Mouse (Mus musculus): ENCODE data around the gene Ecm2. TPM values are rescaled to one million over a fixed set of nuclear protein-coding genes. Genes with fewer than 3 reads are reported as not detected.
A peak's percentile ranks its signal among the peaks of the same experiment; 100 is the strongest.

Ecm2 gene
- 0.40 and 0.47 TPM in 2 replicates for polyA plus RNA-seq (2016; fragmentation: Nextera tagmentation; extraction: Ambion mirVana)

DNA sequence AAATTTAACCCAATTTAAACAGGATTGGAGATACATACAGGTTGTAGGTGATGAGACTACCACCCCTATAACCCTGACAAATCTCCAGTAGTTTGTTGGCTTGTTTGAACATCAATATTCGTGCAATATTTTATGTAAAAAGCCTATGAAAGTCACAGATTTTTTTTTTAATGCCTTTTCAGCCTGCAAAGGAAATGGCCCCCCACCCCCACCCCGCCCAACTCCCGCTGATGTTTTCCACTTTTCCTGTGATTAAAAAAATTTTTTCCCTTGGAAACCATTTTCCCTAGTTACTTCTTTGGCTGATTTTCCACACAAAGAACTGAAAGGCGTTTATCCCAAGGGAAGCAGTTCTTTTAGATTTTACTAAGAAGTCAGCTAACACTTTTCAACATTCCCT is at the start of gene Ecm2:
Ecm2 (plus strand) TSS at position 301 of the 400 bp plus-strand sequence.
- Histone ChIP-seq H3K9me3 (no peaks in the 10 kb centered on the region), H3K4me1 (peaks cover 5% of the 10 kb centered on the region; the same call in 1 of the 2 replicates), H3K27me3 (replicated peaks; ENCODE audit: low read depth, poor library complexity, severe bottlenecking) (no peaks in the 10 kb centered on the region), H3K4me3 (no peak within 1 kb of the TSS), H3K36me3 (replicated peaks) (no peaks in the 10 kb centered on the region), H3K27ac (replicated peaks) (no peak within 1 kb of the TSS)
- WGBS, result 74% methylated on average over 4 of the region's 4 CpGs
- no peak for DNase-seq (ENCODE audit: low spot score)

DNA sequence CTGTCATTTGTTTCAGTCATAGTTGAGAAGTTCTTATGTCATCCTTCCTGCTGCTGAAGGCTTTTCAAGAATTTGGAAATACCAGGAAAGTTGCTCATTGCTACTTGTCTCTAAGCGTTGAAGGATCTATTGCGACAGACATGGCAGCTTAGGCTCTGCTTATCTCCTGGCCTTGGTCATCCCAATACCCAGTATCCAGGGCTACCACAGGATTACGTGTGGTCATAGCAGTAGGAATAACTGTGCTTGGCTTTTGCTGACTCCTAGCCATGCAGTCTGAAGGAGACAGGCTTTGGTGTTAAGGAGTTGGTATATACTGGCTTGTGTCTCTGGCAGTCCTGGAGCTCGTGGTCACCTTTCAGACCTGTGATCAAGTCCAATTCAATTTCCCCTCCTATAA is 44.3 kb upstream of the Ecm2 start:
- Histone ChIP-seq H3K27me3 (replicated peaks; ENCODE audit: low read depth, poor library complexity, severe bottlenecking) (no peaks in the 10 kb centered on the region), H3K36me3 (replicated peaks) (peaks cover 76% of the 10 kb centered on the region), H3K4me3 (no peak overlapping the region), H3K27ac (replicated peaks) (no peak overlapping the region), H3K9me3 (no peaks in the 10 kb centered on the region), H3K4me1 (no peaks in the 10 kb centered on the region)
- no peak for DNase-seq (ENCODE audit: low spot score)
- 88% methylated on average over 4 of the region's 4 CpGs for WGBS

DNA sequence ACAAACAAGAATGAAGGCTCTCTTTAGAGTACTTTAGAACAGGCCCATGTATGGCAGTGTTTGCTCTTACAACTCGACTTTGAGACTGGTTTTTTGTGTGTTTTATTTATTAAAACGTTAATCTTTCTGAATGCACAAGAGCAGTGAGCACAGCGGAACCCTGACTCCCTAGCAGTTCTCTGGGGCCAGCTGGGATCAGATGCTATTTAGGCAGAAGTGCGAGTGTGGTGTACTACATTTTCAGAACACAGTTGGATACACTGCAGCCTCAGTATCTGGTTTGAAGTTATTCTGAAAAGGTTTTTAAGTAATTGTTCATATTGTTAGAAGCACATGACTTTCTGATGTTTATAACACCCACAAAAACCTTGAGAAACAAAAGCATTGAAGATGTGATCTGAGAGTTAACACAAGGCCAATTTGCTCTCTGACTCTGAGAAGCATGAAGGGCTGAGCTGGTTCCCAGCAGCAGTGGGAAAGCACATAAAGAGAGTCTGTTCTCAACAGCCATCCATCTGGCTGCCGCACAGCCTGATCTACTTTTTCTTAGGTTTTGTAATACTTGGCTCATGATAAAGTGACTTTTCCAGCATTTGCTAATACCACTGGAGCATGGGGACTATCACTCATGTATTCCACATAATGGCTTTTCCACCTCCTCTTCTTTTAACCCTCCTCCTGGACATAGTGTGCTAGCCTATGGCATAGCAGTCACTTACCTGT is 43.8 kb upstream of the Ecm2 start:
- 87% methylated on average over 5 of the region's 5 CpGs for WGBS
- no peaks in the 10 kb centered on the region for H3K4me1 ChIP-seq
- H3K27me3 ChIP-seq (replicated peaks; ENCODE audit: low read depth, poor library complexity, severe bottlenecking), result no peaks in the 10 kb centered on the region
- H3K9me3 ChIP-seq, result no peaks in the 10 kb centered on the region
- no peak for DNase-seq (ENCODE audit: low spot score)
- H3K4me3 ChIP-seq, result no peak overlapping the region
- H3K36me3 ChIP-seq (replicated peaks), result peaks cover 79% of the 10 kb centered on the region
- H3K27ac ChIP-seq (replicated peaks), result no peak overlapping the region

DNA sequence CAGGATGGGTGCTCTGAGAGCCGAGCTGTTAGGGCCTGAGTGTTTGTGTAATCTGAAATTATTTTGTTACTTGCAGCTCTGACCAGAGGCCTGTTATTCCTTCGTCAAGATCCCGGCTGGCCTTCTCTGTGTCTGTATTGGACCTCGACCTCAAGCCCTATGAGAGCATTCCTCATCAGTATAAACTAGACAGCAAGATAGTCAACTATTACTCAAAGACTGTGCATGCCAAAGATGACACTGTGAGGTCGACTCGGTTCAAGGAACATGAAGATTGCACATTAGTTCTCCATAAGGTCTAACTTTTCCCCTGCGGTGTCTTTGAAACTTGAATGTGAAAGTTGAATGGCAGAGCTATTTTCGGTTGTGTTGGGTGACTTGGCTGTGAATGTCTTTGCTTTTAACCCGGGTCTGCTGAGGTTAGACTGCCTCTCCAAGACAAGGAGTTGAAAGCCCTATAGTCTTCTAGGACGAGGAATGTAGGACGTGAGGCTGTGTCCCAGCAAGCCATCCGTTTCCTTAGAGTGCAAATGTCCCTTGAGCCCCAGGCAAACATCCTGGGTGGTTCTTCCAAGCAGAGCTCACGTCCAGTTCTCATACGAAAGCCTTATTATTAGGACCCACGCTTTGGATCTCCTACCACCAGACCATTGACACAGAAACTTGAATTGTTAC is 43.0 kb upstream of the Ecm2 start:
- WGBS, result 88% methylated on average over 15 of the region's 15 CpGs
- no peak overlapping the region for H3K4me3 ChIP-seq
- H3K27ac ChIP-seq (replicated peaks), result no peak overlapping the region
- peaks cover 79% of the 10 kb centered on the region for H3K36me3 ChIP-seq (replicated peaks)
- H3K27me3 ChIP-seq (replicated peaks; ENCODE audit: low read depth, poor library complexity, severe bottlenecking), result no peaks in the 10 kb centered on the region
- peaks cover 5% of the 10 kb centered on the region for H3K4me1 ChIP-seq
- no peaks in the 10 kb centered on the region for H3K9me3 ChIP-seq
- DNase-seq (ENCODE audit: low spot score), result no peak

DNA sequence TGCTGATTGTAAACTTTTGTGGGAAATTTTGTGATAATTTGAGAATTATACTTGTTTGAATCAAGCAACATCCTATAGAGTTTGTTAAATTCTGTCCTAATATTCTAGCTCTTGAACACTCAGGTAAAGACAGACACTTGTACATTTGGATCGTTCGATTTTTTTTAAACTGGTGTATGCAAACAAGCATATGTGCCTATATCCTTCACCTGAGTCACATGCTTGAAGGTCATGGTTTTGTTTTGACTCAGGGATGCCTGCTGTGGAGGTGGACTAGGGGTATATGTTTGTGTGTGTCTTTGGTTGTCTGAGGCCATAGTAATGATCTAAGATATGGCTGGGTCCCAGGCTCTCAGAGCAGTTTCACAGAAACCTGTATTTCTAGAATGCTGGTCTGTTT is 41.7 kb upstream of the Ecm2 start:
- Histone ChIP-seq H3K4me1 (peaks cover 16% of the 10 kb centered on the region), H3K27ac (replicated peaks) (no peak overlapping the region), H3K9me3 (no peaks in the 10 kb centered on the region), H3K4me3 (no peak overlapping the region), H3K36me3 (replicated peaks) (peaks cover 72% of the 10 kb centered on the region), H3K27me3 (replicated peaks; ENCODE audit: low read depth, poor library complexity, severe bottlenecking) (no peaks in the 10 kb centered on the region)
- DNase-seq (ENCODE audit: low spot score), result no peak
- 97% methylated on average over 2 of the region's 2 CpGs for WGBS

DNA sequence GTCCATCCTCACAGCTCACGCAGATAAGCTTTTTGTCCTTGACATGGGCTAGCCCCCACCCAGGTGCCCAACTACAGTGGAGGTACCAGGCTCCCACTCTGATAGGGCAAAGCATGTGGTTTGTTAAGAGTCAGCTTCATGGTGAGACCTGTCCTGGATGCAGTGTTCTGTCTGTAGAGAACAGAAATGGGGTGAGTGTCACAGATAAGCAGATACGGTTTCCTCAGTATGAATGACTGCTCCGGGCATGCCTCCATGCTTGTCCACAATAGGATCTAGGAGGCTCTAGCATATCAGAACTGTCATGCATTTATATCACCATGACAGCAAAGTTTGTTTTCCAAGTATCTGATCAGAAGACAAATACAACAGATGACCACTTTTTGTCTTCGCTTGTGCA is 38.7 kb upstream of the Ecm2 start:
- H3K27me3 ChIP-seq (replicated peaks; ENCODE audit: low read depth, poor library complexity, severe bottlenecking), result no peaks in the 10 kb centered on the region
- DNase-seq (ENCODE audit: low spot score), result no peak
- H3K27ac ChIP-seq (replicated peaks), result peak overlapping the region; percentile 79
- H3K9me3 ChIP-seq, result no peaks in the 10 kb centered on the region
- H3K36me3 ChIP-seq (replicated peaks), result peaks cover 51% of the 10 kb centered on the region
- H3K4me1 ChIP-seq, result peaks cover 18% of the 10 kb centered on the region
- WGBS, result 96% methylated on average over 4 of the region's 4 CpGs
- H3K4me3 ChIP-seq, result no peak overlapping the region

DNA sequence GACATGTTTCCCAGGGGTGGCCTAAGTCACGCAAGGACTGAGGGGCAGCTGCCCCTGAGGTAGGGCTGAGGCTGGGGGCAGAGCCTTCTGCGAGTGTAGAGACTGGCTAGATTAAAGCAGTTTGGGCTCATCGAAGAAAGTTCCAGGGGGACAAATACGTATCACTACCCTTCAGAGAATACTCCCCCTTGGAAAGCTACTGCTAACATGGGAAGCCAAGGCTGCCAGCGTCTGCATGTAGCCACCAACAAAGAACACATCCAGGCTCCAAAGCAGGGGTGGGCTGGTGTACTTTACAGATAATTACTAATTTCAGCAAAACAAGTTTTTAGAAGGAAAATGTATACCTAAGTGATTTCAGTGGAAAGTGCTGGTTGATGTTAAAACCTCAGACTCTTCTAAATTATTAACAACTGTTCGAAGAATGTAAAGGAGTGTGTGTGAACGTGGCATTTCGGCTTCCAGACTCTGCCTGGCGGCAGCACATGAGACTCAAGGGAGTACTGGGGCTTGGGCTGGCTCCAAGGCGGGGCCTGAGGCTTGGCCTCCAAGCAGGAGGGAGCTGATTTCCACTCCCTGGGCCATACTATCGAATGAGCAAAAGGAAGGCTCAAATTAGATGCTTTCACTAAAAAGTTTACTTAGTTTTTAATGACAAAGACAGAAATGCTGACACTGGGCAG is 38.1 kb upstream of the Ecm2 start:
- Histone ChIP-seq H3K9me3 (no peaks in the 10 kb centered on the region), H3K27me3 (replicated peaks; ENCODE audit: low read depth, poor library complexity, severe bottlenecking) (no peaks in the 10 kb centered on the region), H3K27ac (replicated peaks) (peak overlapping the region; percentile 79), H3K4me1 (peaks cover 21% of the 10 kb centered on the region), H3K36me3 (replicated peaks) (peaks cover 44% of the 10 kb centered on the region), H3K4me3 (no peak overlapping the region)
- 65% methylated on average over 11 of the region's 11 CpGs for WGBS
- peak; percentile 53 for DNase-seq (ENCODE audit: low spot score)

DNA sequence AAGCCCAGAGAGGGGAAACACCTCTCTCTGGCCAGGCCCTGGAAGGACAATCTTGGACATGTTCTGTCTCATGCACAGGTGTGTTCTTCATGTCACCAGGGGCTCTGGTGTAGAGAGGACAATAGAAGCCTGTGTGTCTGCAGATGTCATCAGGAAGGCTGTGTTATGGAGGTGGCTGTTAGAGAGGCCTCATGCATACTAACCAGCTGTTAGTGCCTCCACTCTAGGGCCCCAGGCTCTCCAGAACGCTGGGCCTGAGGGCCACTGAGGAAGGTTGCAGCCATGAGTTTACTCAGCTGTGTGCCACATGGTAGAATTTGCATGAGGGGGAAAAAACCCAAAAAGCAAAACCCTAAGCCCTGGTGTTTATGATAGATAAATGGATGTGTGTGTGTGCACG is 37.0 kb upstream of the Ecm2 start:
- Histone ChIP-seq H3K27me3 (replicated peaks; ENCODE audit: low read depth, poor library complexity, severe bottlenecking) (no peaks in the 10 kb centered on the region), H3K27ac (replicated peaks) (peak overlapping the region; percentile 79), H3K36me3 (replicated peaks) (peaks cover 34% of the 10 kb centered on the region), H3K4me1 (peaks cover 22% of the 10 kb centered on the region), H3K9me3 (no peaks in the 10 kb centered on the region), H3K4me3 (no peak overlapping the region)
- DNase-seq (ENCODE audit: low spot score), result peak; percentile 32
- 51% methylated on average over 2 of the region's 2 CpGs for WGBS

DNA sequence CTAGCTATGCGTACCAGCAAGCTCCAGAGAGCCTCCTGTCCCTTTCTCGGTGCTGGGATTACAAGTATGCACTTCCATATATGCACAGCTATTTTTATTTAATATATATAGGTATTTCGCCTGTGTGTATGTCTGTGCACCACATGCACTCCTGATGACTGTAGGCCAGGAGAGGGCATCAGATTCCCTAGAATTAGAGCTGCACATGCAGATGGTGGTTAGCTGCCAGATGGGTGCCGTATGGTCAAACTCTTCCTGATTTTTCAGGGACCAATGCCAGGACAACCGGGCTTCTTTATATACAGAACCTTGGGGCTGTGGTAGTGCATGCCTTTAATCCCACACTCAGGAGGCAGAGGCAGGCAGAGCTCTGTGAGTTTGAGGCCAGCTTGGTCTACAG is 35.6 kb upstream of the Ecm2 start:
- H3K36me3 ChIP-seq (replicated peaks), result peaks cover 20% of the 10 kb centered on the region
- no peak overlapping the region for H3K27ac ChIP-seq (replicated peaks)
- H3K4me3 ChIP-seq, result no peak overlapping the region
- H3K27me3 ChIP-seq (replicated peaks; ENCODE audit: low read depth, poor library complexity, severe bottlenecking), result no peaks in the 10 kb centered on the region
- peaks cover 22% of the 10 kb centered on the region for H3K4me1 ChIP-seq
- no peaks in the 10 kb centered on the region for H3K9me3 ChIP-seq
- 95% methylated on average over 5 of the region's 5 CpGs for WGBS
- DNase-seq (ENCODE audit: low spot score), result no peak

DNA sequence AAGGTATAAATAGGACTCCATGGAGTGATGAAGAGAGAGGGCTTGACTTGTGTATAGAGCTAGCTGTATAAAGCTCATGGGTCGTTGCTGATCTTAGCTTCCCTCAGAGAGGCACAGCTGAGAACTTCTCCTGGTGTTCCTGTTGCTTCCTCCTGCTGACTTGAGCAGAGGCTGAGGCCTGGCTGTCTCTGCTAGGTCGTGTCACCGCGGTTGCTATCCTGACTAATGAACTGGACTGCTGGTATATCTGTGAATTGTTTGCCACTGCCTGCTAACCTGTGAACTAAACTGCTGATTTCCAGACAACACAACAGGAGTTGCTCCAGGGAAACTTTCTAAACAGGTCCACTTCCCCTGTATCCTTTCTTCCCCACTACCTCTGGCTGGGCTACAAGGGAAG is 34.3 kb upstream of the Ecm2 start:
- no peaks in the 10 kb centered on the region for H3K9me3 ChIP-seq
- H3K4me1 ChIP-seq, result peaks cover 22% of the 10 kb centered on the region
- H3K27me3 ChIP-seq (replicated peaks; ENCODE audit: low read depth, poor library complexity, severe bottlenecking), result no peaks in the 10 kb centered on the region
- H3K27ac ChIP-seq (replicated peaks), result no peak overlapping the region
- WGBS, result 91% methylated on average over 4 of the region's 4 CpGs
- no peak overlapping the region for H3K4me3 ChIP-seq
- no peak for DNase-seq (ENCODE audit: low spot score)
- H3K36me3 ChIP-seq (replicated peaks), result peaks cover 6% of the 10 kb centered on the region

DNA sequence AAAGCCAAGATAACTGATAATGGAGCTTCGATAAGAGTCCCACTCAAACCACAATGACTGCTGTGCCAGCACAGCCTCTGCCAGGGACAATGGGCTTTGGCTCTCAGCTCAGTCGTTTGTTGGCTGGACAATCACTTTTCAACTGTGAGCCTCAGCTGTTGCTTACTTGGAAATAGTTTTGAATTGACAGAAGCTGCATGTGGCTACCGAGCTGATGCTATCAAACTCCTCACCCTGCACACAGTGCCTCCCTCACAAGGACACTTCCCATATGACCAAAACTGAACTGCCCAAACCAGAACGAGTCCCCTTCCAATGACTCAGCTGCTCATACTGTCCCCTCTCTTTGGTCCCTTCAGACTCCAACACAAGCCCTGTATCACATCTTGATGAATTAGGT is 33.8 kb upstream of the Ecm2 start:
- 84% methylated on average over 4 of the region's 4 CpGs for WGBS
- H3K4me1 ChIP-seq, result peaks cover 22% of the 10 kb centered on the region
- H3K27ac ChIP-seq (replicated peaks), result 0 out of 2 replicates have a peak overlapping the region, but pooled peaks have one; percentile 6
- no peaks in the 10 kb centered on the region for H3K27me3 ChIP-seq (replicated peaks; ENCODE audit: low read depth, poor library complexity, severe bottlenecking)
- DNase-seq (ENCODE audit: low spot score), result no peak
- no peaks in the 10 kb centered on the region for H3K9me3 ChIP-seq
- H3K36me3 ChIP-seq (replicated peaks), result peaks cover 2% of the 10 kb centered on the region; the same call in 1 of the 2 replicates
- no peak overlapping the region for H3K4me3 ChIP-seq

DNA sequence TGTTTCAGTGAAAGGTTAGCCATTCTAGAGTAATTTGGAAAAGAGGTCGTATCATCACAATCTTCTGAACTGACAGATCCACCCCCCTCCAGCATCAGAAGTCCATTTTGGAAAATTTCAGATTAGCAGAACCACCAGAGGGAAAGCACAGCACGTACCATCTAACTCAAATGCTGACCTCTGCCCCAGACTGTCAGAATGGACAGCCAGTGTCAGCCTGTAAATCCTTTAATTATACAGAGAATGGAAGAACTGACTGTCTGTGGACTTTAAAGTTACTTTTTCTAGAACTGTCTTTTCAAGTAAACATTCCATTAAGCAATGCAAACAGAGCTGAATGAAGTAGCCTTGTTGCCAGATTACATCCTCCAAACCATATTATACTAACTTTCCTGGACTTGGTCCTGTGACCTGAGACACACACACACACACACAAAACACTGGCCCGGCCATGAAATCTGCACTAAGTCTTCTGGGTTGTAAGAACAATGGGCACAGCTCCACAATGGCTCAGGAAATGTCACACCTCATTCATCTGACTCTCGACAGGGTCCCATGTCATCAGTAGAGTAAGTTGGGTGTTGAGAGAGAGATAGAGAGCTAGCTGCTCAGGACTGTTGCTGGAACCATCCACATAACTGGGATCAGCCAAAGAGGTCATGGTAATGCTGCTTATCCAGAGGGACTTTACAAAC is 32.5 kb upstream of the Ecm2 start:
- no peaks in the 10 kb centered on the region for H3K27me3 ChIP-seq (replicated peaks; ENCODE audit: low read depth, poor library complexity, severe bottlenecking)
- H3K4me1 ChIP-seq, result peaks cover 12% of the 10 kb centered on the region
- no peak for DNase-seq (ENCODE audit: low spot score)
- WGBS, result 70% methylated on average over 4 of the region's 4 CpGs
- H3K4me3 ChIP-seq, result no peak overlapping the region
- H3K27ac ChIP-seq (replicated peaks), result no peak overlapping the region
- no peaks in the 10 kb centered on the region for H3K36me3 ChIP-seq (replicated peaks)
- H3K9me3 ChIP-seq, result no peaks in the 10 kb centered on the region

Measured in embryonic facial prominence, embryonic 10.5 days (tissue).